Mouse (Mus musculus) c-Kit-positive CD71-negative TER-119-negative erythroid progenitor cells, embryonic 14.5 days (primary cell): ENCODE results near the gene Ffar2.

Experiments used
- DNase-seq: peaks from one replicate; pipeline ENCODE4 v3.0.0-alpha.2; 2013; ENCODE audit warnings: low read depth

Gene Ffar2

GRCm38 (mm10) chr7:30821532-30821931 is 2.0 kb downstream of the Ffar2 start:
- DNase-seq, result no peak

GRCm38 (mm10) chr7:30820854-30821445 is 2.6 kb downstream of the Ffar2 start:
- DNase-seq, result no peak

GRCm38 (mm10) chr7:30820131-30820530 is 3.4 kb downstream of the Ffar2 start:
- DNase-seq, result no peak

GRCm38 (mm10) chr7:30812291-30812807 is 11.2 kb downstream of the Ffar2 start:
- DNase-seq, result peak; percentile 50

GRCm38 (mm10) chr7:30811757-30812290 is 11.8 kb downstream of the Ffar2 start:
- peak; percentile 51 for DNase-seq

GRCm38 (mm10) chr7:30810319-30810718 is 13.3 kb downstream of the Ffar2 start:
- DNase-seq, result no peak

GRCm38 (mm10) chr7:30805924-30806323 is 17.7 kb downstream of the Ffar2 start:
- DNase-seq, result peak; percentile 44

- DNase-seq, result no peak
These were observed 19.4 kb downstream of the Ffar2 start for GRCm38 (mm10) chr7:30804026-30804715.

GRCm38 (mm10) chr7:30803256-30803655 is 20.3 kb downstream of the Ffar2 start:
- DNase-seq, result no peak

- DNase-seq, result no peak
These were observed 22.9 kb downstream of the Ffar2 start for GRCm38 (mm10) chr7:30800653-30801052.

- DNase-seq, result no peak
These were observed 26.8 kb downstream of the Ffar2 start for GRCm38 (mm10) chr7:30796790-30797189.

- peak; percentile 35 for DNase-seq
These were observed 28.7 kb downstream of the Ffar2 start for GRCm38 (mm10) chr7:30794921-30795320.

GRCm38 (mm10) chr7:30791921-30792320 is 31.7 kb downstream of the Ffar2 start:
- no peak for DNase-seq

- no peak for DNase-seq
These were observed 33.4 kb downstream of the Ffar2 start for GRCm38 (mm10) chr7:30790141-30790540.

GRCm38 (mm10) chr7:30787377-30788022 is 36.1 kb downstream of the Ffar2 start, which contains the start of gene Krtdap:
TSS of gene Krtdap (plus strand) at chr7:30787896.
- DNase-seq, result no peak

GRCm38 (mm10) chr7:30785721-30786546 is 37.6 kb downstream of the Ffar2 start:
- no peak for DNase-seq

- no peak for DNase-seq
These were observed 38.4 kb downstream of the Ffar2 start for GRCm38 (mm10) chr7:30785154-30785553.

- DNase-seq, result no peak
These were observed 40.9 kb downstream of the Ffar2 start for GRCm38 (mm10) chr7:30782658-30783057.

- peak; percentile 30 for DNase-seq
These were observed 41.8 kb downstream of the Ffar2 start for GRCm38 (mm10) chr7:30781792-30782191.

- no peak for DNase-seq
These were observed 45.7 kb downstream of the Ffar2 start for GRCm38 (mm10) chr7:30777911-30778310.

- DNase-seq, result no peak
These were observed 46.4 kb downstream of the Ffar2 start for GRCm38 (mm10) chr7:30777081-30777579.

GRCm38 (mm10) chr7:30776104-30776503 is 47.5 kb downstream of the Ffar2 start:
- DNase-seq, result no peak
